Mouse (Mus musculus): Measurements from ENCODE around the gene Ptgds. TPM values are rescaled to one million over a fixed set of nuclear protein-coding genes. Genes with fewer than 3 reads are reported as not detected.

Gene Ptgds
- total and polyA plus RNA-seq, 2 experiments from 2014 or later, result 2,498 to 3,193 TPM

DNA sequence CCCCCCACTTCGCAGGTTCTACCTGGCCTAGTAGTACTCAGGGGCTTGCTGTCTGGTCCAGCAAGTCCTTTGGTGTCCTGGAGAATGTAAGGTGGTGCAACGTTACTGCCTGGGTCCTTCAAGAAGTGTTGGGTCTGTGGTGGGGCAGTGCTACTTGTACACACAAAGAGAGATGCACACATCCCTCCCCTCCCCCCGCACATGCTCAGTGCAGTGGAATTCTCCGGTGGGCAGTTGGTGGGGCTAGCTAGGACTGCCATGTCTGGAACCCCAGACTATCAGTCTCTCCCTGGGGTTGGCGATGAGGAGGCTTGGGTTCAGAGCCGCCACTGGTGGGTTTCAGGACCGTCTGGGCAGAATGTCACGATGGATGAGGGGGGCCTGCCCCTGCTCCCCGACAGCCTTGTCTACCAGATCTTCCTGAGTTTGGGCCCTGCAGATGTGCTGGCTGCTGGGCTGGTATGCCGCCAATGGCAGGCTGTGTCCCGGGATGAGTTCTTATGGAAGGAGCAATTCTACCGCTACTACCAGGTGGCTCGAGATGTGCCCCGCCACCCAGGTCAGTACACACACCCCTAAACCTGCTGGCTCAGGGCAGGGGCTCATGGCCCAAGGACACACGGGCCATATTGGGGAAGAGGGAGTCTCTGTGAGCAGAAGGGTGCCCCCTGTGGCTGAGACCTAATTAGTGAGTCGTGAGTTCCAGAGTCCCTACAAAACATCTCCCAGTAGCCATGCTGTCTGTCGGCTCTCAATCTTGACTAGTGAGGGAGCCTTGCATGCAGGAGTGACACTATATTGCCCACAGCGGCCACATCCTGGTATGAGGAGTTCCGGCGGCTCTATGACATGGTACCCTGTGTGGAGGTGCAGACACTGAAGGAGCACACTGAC, 32.0 kb upstream of the Ptgds start, which contains the start of gene C8g:
Gene C8g (minus strand): TSS at position 127 of the 894 bp plus-strand sequence.
- Histone ChIP-seq H3K4me3 (ENCODE audit: low read length) (peak within 1 kb of the TSS; percentile 69), H3K27me3 (ENCODE audit: insufficient read depth, low read length) (no peaks in the 10 kb centered on the region), H3K4me2 (ENCODE audit: low read depth, low read length) (peak within 1 kb of the TSS; percentile 94), H3K36me3 (ENCODE audit: insufficient read depth, low read length) (peaks cover 28% of the 10 kb centered on the region; the same call in 1 of the 2 replicates), H3K4me1 (ENCODE audit: insufficient read depth, low read length) (peaks cover 14% of the 10 kb centered on the region), H3K9me3 (ENCODE audit: low read length) (no peaks in the 10 kb centered on the region), H3K9ac (replicated peaks; ENCODE audit: low read length) (peak within 1 kb of the TSS; percentile 88), H3K27ac (peak within 1 kb of the TSS; percentile 90)
- WGBS, result 72% methylated on average over 20 of the region's 20 CpGs
- DNase-seq (ENCODE audit: low spot score) (peak; percentile 19), ATAC-seq (no peak)
- no peak for TF ChIP-seq CTCF (IDR thresholded peaks at IDR 0.05; ENCODE audit: low read depth)

DNA sequence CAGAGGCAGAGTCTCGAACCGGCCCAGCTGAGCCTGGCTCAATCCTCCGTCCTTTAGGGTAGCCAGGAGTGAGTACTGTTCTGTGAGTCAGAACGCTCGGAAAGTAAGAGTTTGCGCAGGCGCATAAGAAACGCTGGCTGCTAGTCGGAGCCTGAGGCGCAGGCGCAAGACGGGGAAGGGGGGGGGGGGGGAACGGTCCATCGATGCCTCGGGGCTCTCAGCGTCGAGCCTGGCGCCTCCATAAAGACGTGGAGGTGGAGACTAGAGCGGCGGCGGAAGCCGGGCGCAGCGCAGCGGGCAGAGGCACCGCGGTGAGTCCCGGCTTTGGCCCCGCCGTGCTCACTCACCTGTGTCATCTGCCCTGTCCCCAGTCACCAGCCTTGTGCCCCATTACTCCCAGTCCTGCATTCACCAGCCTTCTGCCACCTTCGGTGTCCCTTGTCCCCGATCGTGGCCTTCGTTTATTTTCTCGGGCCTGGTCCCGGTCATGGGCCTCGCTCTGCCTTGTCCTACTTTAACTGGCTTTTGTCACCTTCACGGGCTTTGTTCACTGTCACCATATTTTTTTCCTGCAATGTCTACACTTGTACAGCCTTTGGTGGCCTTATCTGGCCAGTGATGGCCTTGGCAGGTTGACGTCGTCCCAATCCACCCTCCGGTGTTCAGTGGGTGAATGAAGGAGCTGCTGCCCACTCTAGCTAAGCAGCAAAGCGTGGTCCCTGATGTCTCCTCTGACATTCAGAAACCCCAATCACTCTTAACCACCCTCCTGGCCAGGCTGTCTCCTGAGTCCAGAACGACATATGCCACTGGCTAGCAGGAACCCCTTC, 30.9 kb upstream of the Ptgds start, which contains the start of gene Fbxw5:
Gene Fbxw5 (plus strand): TSS at position 175 of the 830 bp plus-strand sequence.
- peaks cover 28% of the 10 kb centered on the region; the same call in 1 of the 2 replicates for H3K36me3 ChIP-seq (ENCODE audit: insufficient read depth, low read length)
- WGBS, result under 1% methylated on average over 42 of the region's 44 CpGs

DNA sequence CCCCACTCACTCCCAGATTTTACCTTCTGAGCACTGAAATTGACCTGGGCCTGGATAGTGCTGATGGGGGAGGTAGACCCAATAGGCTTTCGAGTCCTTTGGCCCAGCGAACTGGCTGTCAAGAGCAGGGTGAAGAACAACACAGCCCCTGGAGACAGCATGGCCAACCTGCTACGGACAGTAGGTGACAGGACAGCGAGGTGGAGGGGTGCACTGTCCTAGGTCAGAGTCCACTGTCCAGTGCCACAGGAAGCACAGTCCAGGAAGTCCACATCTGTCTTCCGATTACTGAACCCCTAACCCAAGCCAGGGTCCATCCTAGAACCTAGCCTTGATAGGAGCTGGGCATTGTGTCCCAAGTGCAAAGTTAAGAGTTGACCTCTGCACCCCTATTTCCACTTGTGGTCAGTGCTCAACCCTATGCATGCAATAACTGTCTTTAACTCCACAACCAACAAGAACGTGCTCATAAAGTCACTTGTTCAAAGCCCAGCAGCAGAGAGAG, 30.3 kb upstream of the Ptgds start:
- Histone ChIP-seq H3K27me3 (ENCODE audit: insufficient read depth, low read length) (no peaks in the 10 kb centered on the region), H3K4me1 (ENCODE audit: insufficient read depth, low read length) (peaks cover 14% of the 10 kb centered on the region), H3K9me3 (ENCODE audit: low read length) (no peaks in the 10 kb centered on the region), H3K9ac (replicated peaks; ENCODE audit: low read length) (peak overlapping the region; percentile 44), H3K27ac (peak overlapping the region; percentile 74), H3K4me3 (ENCODE audit: low read length) (peak overlapping the region; percentile 69), H3K36me3 (ENCODE audit: insufficient read depth, low read length) (peaks cover 24% of the 10 kb centered on the region; the same call in 1 of the 2 replicates), H3K4me2 (ENCODE audit: low read depth, low read length) (peak overlapping the region; percentile 94)
- no peak for TF ChIP-seq CTCF (IDR thresholded peaks at IDR 0.05; ENCODE audit: low read depth)
- peak; percentile 13; the same call in 1 of the 2 replicates for ATAC-seq
- DNase-seq (ENCODE audit: low spot score), result no peak
- 74% methylated on average over 6 of the region's 6 CpGs for WGBS

More for the DNA sequence above, 30.9 kb upstream of the Ptgds start, which contains the start of gene Fbxw5:
- Histone ChIP-seq H3K9me3 (ENCODE audit: low read length) (no peaks in the 10 kb centered on the region), H3K27me3 (ENCODE audit: insufficient read depth, low read length) (no peaks in the 10 kb centered on the region), H3K27ac (peak within 1 kb of the TSS; percentile 90), H3K4me3 (ENCODE audit: low read length) (peak within 1 kb of the TSS; percentile 69), H3K9ac (replicated peaks; ENCODE audit: low read length) (peak within 1 kb of the TSS; percentile 88), H3K4me1 (ENCODE audit: insufficient read depth, low read length) (peaks cover 14% of the 10 kb centered on the region), H3K4me2 (ENCODE audit: low read depth, low read length) (peak within 1 kb of the TSS; percentile 94)
- ATAC-seq (peak; percentile 91), DNase-seq (ENCODE audit: low spot score) (peak; percentile 98)
- no peak for TF ChIP-seq CTCF (IDR thresholded peaks at IDR 0.05; ENCODE audit: low read depth)

DNA sequence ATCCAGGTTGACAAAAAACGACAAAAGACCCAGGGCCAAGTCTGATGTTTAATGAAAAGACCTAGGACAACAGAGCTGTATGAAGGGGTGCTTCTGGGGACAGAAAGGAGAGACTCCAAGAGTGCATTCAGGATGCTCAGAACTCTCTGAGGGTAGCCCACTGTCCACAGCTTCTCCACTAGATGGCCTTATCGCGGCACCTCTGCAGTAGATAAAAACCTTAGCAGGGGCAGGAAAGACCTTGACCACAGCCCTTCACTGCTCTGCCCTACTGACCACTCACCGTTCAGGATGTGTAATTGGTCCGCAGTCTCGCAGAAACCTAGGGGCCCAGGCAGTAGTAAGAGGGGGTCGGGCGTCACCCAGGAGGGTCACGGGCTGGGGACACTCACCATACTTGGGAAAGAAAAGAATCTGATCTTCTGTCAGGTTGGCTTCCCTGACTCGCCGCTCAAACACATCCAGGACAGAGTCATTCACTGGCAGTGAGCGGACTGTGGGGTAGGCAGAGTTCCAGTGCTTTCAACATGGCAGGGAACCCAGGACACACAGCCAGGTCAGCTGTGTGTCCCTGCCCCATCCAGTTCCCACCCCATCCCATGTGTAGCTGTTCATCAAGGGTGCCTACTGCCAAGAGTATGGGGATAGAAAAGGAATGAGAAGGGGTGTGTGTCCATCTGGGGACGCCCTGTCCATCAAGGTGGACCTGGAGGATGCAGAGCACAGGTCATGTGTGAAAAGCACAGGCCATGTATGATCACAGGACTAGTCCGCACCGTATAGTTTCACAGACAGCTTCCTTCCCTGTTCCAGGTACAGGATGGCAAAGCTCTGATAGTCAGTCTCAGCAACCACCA, 29.0 kb upstream of the Ptgds start:
- no peaks in the 10 kb centered on the region for H3K9me3 ChIP-seq (ENCODE audit: low read length)
- no peak overlapping the region for H3K27ac ChIP-seq
- no peaks in the 10 kb centered on the region for H3K27me3 ChIP-seq (ENCODE audit: insufficient read depth, low read length)
- 72% methylated on average over 15 of the region's 15 CpGs for WGBS
- no peak overlapping the region for H3K9ac ChIP-seq (replicated peaks; ENCODE audit: low read length)
- DNase-seq (ENCODE audit: low spot score) (no peak), ATAC-seq (no peak)
- no peak overlapping the region for H3K4me2 ChIP-seq (ENCODE audit: low read depth, low read length)
- peaks cover 14% of the 10 kb centered on the region for H3K4me1 ChIP-seq (ENCODE audit: insufficient read depth, low read length)
- no peak overlapping the region for H3K4me3 ChIP-seq (ENCODE audit: low read length)
- H3K36me3 ChIP-seq (ENCODE audit: insufficient read depth, low read length), result peaks cover 13% of the 10 kb centered on the region; the same call in 1 of the 2 replicates
- TF ChIP-seq CTCF (IDR thresholded peaks at IDR 0.05; ENCODE audit: low read depth), result no peak

DNA sequence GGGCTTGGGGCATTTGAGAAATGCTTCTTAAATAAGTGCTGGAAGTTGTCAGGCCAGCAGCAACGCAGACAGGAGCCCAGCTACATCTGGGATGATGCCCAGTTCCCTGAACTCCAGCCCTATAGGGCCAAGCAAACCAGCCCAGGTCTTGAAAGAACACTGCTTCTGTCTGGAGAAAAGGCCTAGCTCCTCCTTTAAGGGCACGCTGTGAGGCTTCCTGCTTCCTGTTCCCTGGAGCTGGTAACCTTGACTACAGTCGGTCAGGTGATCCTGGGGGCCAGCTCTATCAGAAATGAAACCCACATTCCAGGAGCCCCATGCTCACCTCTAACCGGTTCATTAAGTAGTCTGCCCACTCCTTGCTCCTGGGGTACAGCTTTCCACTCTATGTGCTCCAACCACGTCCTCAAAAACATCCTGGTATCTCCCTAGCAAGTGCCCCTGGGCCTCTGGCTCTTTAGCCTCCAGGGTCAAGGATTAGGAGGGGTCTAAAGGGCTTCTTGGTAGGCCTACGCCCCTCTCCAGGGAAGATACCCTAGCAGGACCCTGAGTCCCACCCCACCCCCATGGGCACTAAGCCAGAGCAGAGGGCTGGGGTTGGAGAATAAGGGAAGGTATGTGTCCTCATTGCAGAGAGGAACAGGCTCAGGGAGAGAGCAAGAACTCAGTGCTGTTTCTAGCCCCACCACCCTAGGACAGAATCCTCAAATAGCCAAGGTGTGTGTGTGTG, 28.2 kb upstream of the Ptgds start:
- Histone ChIP-seq H3K9me3 (ENCODE audit: low read length) (no peaks in the 10 kb centered on the region), H3K27me3 (ENCODE audit: insufficient read depth, low read length) (no peaks in the 10 kb centered on the region), H3K4me3 (ENCODE audit: low read length) (no peak overlapping the region), H3K9ac (replicated peaks; ENCODE audit: low read length) (no peak overlapping the region), H3K27ac (peak overlapping the region; percentile 38; the same call in 1 of the 2 replicates), H3K4me1 (ENCODE audit: insufficient read depth, low read length) (peaks cover 14% of the 10 kb centered on the region), H3K4me2 (ENCODE audit: low read depth, low read length) (no peak overlapping the region), H3K36me3 (ENCODE audit: insufficient read depth, low read length) (peaks cover 5% of the 10 kb centered on the region; the same call in 1 of the 2 replicates)
- WGBS, result 53% methylated on average over 6 of the region's 6 CpGs
- no peak for TF ChIP-seq CTCF (IDR thresholded peaks at IDR 0.05; ENCODE audit: low read depth)
- DNase-seq (ENCODE audit: low spot score) (no peak), ATAC-seq (no peak)
